Mouse (Mus musculus) embryonic facial prominence, embryonic 15.5 days (tissue): ENCODE measurements around the gene Wt1. TPM values are rescaled to one million over a fixed set of nuclear protein-coding genes. Genes with fewer than 3 reads are reported as not detected.

Experiments used
- ATAC-seq: fragments of 200-750 bp; cut with Nextera tagmentation; 2 replicates; pipeline ENCODE4 v1.8.0; 2017; ENCODE audit warnings: low read depth, moderate TSS enrichment; ENCODE audit not compliant: insufficient number of reproducible peaks, low FRiP score, low TSS enrichment
- H3K27ac ChIP-seq: fragments of 300-500 bp; sonication (generic); replicated peaks from 2 replicates; pipeline ENCODE4 v1.5.1; 2015; ENCODE audit warnings: mild to moderate bottlenecking, inconsistent platforms
- H3K27me3 ChIP-seq: fragments of 300-500 bp; sonication (generic); 2 replicates; pipeline ENCODE4 v1.6.1; 2015; ENCODE audit warnings: inconsistent platforms
- H3K36me3 ChIP-seq: fragments of 300-500 bp; sonication (generic); 2 replicates; pipeline ENCODE4 v1.6.1; 2015; ENCODE audit warnings: mild to moderate bottlenecking, inconsistent platforms
- H3K4me1 ChIP-seq: fragments of 300-500 bp; sonication (generic); 2 replicates; pipeline ENCODE4 v1.6.1; 2015; ENCODE audit warnings: inconsistent platforms
- H3K4me2 ChIP-seq: fragments of 300-500 bp; sonication (generic); replicated peaks from 2 replicates; pipeline ENCODE4 v1.6.1; 2015; ENCODE audit warnings: mild to moderate bottlenecking, inconsistent platforms
- H3K4me3 ChIP-seq: fragments of 300-500 bp; sonication (generic); replicated peaks from 2 replicates; pipeline ENCODE4 v1.5.1; 2015; ENCODE audit warnings: mild to moderate bottlenecking, inconsistent platforms
- H3K9ac ChIP-seq: fragments of 300-500 bp; sonication (generic); 2 replicates; pipeline ENCODE4 v1.6.1; 2015; ENCODE audit warnings: inconsistent platforms
- H3K9me3 ChIP-seq: fragments of 300-500 bp; sonication (generic); replicated peaks from 2 replicates; pipeline ENCODE4 v1.6.1; 2016; ENCODE audit warnings: inconsistent platforms
- WGBS: fragments of 180-500 bp; shearing (Covaris S2); methylation state at CpG from one replicate; pipeline ENCODE4 v1.1.7; 2015; 5-methylcytosine and 5-hydroxymethylcytosine counted together
- polyA plus RNA-seq: library from polyadenylated mRNA; unstranded; fragments of >200 nt; fragmentation: Nextera tagmentation; extraction: Ambion mirVana; gene quantifications from 2 replicates; pipeline ENCODE4 v1.2.1, GENCODE M21; 2015

Gene Wt1
- polyA plus RNA-seq, 1 experiment from 2014 or later = 0.45 TPM

GRCm38 (mm10) chr2:105126691-105127530, 582 bp downstream of the Wt1 start:
- Histone ChIP-seq H3K9ac (no peak overlapping the region), H3K4me2 (peak overlapping the region; percentile 46), H3K4me1 (peaks cover 26% of the 10 kb centered on the region), H3K27me3 (peaks cover 95% of the 10 kb centered on the region), H3K27ac (no peak overlapping the region), H3K36me3 (no peaks in the 10 kb centered on the region), H3K4me3 (peak overlapping the region; percentile 35), H3K9me3 (no peaks in the 10 kb centered on the region)
- no peak for ATAC-seq
- WGBS = under 1% methylated on average over 88 of the region's 92 CpGs

- Histone ChIP-seq H3K4me2 (peak overlapping the region; percentile 46), H3K27me3 (peaks cover 97% of the 10 kb centered on the region), H3K4me1 (peaks cover 24% of the 10 kb centered on the region), H3K9me3 (no peaks in the 10 kb centered on the region), H3K27ac (no peak overlapping the region), H3K4me3 (no peak overlapping the region), H3K36me3 (no peaks in the 10 kb centered on the region), H3K9ac (no peak overlapping the region)
- no peak for ATAC-seq
- WGBS = 1% methylated on average over 52 of the region's 52 CpGs
Observed at GRCm38 (mm10) chr2:105127531-105128480, 1.5 kb downstream of the Wt1 start.

DNA sequence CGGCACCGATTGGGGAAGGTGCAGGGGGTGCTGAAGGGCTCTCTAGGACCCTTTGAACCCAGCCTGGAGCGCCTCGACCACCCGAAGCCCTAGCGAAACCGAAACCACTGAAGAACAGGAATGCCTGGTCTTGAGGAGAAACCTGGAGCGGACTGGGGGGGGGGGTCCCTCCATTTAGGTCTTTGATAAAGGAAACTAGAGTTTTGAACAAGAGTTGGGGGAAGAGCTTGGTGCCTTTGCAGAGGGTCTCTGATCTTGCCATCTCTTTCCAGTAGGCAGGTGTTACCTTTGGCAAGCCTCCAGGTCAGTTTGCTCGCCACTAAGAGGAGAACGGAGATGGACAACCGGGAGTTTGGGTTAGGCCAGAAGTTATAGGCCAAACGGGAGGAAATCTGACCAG, 2.2 kb downstream of the Wt1 start:
- no peak overlapping the region for H3K4me2 ChIP-seq
- H3K9ac ChIP-seq = no peak overlapping the region
- H3K4me3 ChIP-seq = no peak overlapping the region
- ATAC-seq = no peak
- no peak overlapping the region for H3K27ac ChIP-seq
- peaks cover 97% of the 10 kb centered on the region for H3K27me3 ChIP-seq
- 3% methylated on average over 12 of the region's 12 CpGs for WGBS
- H3K36me3 ChIP-seq = no peaks in the 10 kb centered on the region
- peaks cover 24% of the 10 kb centered on the region for H3K4me1 ChIP-seq
- H3K9me3 ChIP-seq = no peaks in the 10 kb centered on the region

GRCm38 (mm10) chr2:105130351-105131060, 4.2 kb downstream of the Wt1 start:
- Histone ChIP-seq H3K27ac (no peak overlapping the region), H3K9me3 (no peaks in the 10 kb centered on the region), H3K4me2 (no peak overlapping the region), H3K27me3 (peaks cover 97% of the 10 kb centered on the region), H3K9ac (no peak overlapping the region), H3K4me3 (0 out of 2 replicates have a peak overlapping the region, but pooled peaks have one; percentile 6), H3K4me1 (peaks cover 24% of the 10 kb centered on the region), H3K36me3 (no peaks in the 10 kb centered on the region)
- no peak for ATAC-seq
- 2% methylated on average over 32 of the region's 32 CpGs for WGBS

DNA sequence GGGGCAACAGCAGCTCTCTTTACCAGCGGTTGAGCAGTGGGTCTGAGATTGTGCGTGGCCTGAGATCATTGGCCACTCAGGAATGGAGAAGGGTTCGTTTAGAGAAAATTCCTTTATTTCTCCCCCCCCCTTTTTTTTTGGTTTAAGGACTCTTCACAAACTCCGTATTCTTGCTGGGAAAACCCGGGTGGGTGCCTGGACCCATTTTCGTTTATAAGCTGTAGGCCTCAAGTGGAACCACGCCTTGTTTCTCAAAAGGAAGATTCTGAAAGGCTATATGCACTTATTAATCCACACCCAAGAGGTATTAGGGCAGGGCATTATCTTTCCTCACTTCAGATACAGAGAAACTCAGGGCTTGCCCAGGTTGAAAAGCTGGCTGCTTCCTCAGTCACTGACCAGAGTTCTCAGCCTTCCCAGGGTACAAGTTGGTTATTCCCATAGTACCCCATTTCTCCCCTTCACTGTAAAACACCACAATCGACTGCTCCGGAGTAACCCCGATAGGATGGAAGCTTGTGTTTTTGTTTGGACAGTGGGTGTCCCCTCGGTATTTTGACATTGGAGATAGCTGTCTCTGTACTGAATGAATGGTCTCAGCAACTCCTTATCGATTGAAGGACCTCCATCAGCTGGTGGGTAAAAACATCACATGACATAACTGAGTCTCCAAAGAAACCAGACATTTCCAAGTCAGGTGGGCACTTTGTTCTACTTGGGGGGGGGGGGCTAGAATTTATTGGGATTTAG, 4.9 kb downstream of the Wt1 start:
- no peak overlapping the region for H3K4me2 ChIP-seq
- 8% methylated on average over 12 of the region's 12 CpGs for WGBS
- H3K9ac ChIP-seq = no peak overlapping the region
- no peak for ATAC-seq
- H3K9me3 ChIP-seq = no peaks in the 10 kb centered on the region
- H3K27ac ChIP-seq = no peak overlapping the region
- H3K36me3 ChIP-seq = no peaks in the 10 kb centered on the region
- peaks cover 23% of the 10 kb centered on the region for H3K4me1 ChIP-seq
- no peak overlapping the region for H3K4me3 ChIP-seq
- H3K27me3 ChIP-seq = peaks cover 97% of the 10 kb centered on the region

DNA sequence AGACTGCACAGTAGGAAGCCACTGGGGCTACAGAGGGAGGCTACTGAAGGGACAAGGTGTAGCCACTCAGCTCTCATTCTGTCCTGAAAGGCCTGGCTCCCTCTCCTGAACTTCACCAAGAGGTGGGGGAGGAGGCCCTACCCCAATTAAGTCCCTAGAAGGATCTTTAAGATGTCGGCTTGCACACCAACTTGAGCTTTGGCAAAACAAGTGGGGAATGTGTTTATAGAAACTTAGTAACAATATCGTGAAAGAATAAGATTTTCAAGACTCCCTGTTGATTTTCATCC, 5.4 kb downstream of the Wt1 start:
- Histone ChIP-seq H3K9me3 (no peaks in the 10 kb centered on the region), H3K4me2 (no peak overlapping the region), H3K9ac (no peak overlapping the region), H3K4me1 (peaks cover 17% of the 10 kb centered on the region), H3K36me3 (no peaks in the 10 kb centered on the region), H3K27ac (no peak overlapping the region), H3K27me3 (peaks cover 97% of the 10 kb centered on the region), H3K4me3 (no peak overlapping the region)
- 17% methylated on average over 2 of the region's 2 CpGs for WGBS
- ATAC-seq = no peak

- H3K4me3 ChIP-seq = no peak overlapping the region
- no peak overlapping the region for H3K27ac ChIP-seq
- H3K36me3 ChIP-seq = no peaks in the 10 kb centered on the region
- H3K9me3 ChIP-seq = no peaks in the 10 kb centered on the region
- no peak for ATAC-seq
- H3K27me3 ChIP-seq = peaks cover 97% of the 10 kb centered on the region
- no peak overlapping the region for H3K9ac ChIP-seq
- peaks cover 12% of the 10 kb centered on the region for H3K4me1 ChIP-seq
- WGBS = 2% methylated on average over 17 of the region's 17 CpGs
- no peak overlapping the region for H3K4me2 ChIP-seq
Observed at GRCm38 (mm10) chr2:105132300-105132699, 6.0 kb downstream of the Wt1 start.

- Histone ChIP-seq H3K27ac (no peak overlapping the region), H3K4me2 (no peak overlapping the region), H3K9ac (no peak overlapping the region), H3K9me3 (no peaks in the 10 kb centered on the region), H3K4me3 (no peak overlapping the region), H3K27me3 (peaks cover 98% of the 10 kb centered on the region), H3K36me3 (no peaks in the 10 kb centered on the region), H3K4me1 (0 out of 2 replicates have a peak, but pooled peaks cover 7% of the 10 kb centered on the region)
- WGBS = 1% methylated on average over 43 of the region's 43 CpGs
- no peak for ATAC-seq
Observed at GRCm38 (mm10) chr2:105132933-105133795, 6.8 kb downstream of the Wt1 start.

- H3K4me3 ChIP-seq = 0 out of 2 replicates have a peak overlapping the region, but pooled peaks have one; percentile 4
- H3K36me3 ChIP-seq = no peaks in the 10 kb centered on the region
- H3K9me3 ChIP-seq = no peaks in the 10 kb centered on the region
- H3K27me3 ChIP-seq = peaks cover 96% of the 10 kb centered on the region
- no peak for ATAC-seq
- under 1% methylated on average over 19 of the region's 19 CpGs for WGBS
- no peak overlapping the region for H3K4me2 ChIP-seq
- no peak overlapping the region for H3K27ac ChIP-seq
- H3K4me1 ChIP-seq = 0 out of 2 replicates have a peak, but pooled peaks cover 7% of the 10 kb centered on the region
- H3K9ac ChIP-seq = no peak overlapping the region
Observed at GRCm38 (mm10) chr2:105134296-105134695, 8.0 kb downstream of the Wt1 start.

- H3K4me1 ChIP-seq = no peaks in the 10 kb centered on the region
- H3K27ac ChIP-seq = no peak overlapping the region
- WGBS = 69% methylated on average over 7 of the region's 7 CpGs
- H3K4me2 ChIP-seq = no peak overlapping the region
- no peaks in the 10 kb centered on the region for H3K36me3 ChIP-seq
- H3K27me3 ChIP-seq = peaks cover 61% of the 10 kb centered on the region
- no peak overlapping the region for H3K4me3 ChIP-seq
- no peak overlapping the region for H3K9ac ChIP-seq
- no peak for ATAC-seq
- no peaks in the 10 kb centered on the region for H3K9me3 ChIP-seq
Observed at GRCm38 (mm10) chr2:105139471-105139870, 13.1 kb downstream of the Wt1 start.
